Mouse (Mus musculus): Measurements from ENCODE around the gene Nat8f7. TPM values are rescaled to one million over a fixed set of nuclear protein-coding genes. Genes with fewer than 3 reads are reported as not detected.

Gene Nat8f7
- not detected for polyA plus RNA-seq (2015; fragmentation: Illumina TruSeq; extraction: RNeasy Lipid Tissue Mini Kit (QIAGEN cat#74804); ENCODE audit: insufficient read depth, low replicate concordance)

GRCm38 (mm10) chr6:85713105-85713504 is at the start of gene Nat8f7:
Gene Nat8f7, minus strand, starts transcription at chr6:85713205.

Other genes starting within 250 kb of the Nat8f7 start
- not detected for gene Fbxo41, start 210.2 kb downstream of the Nat8f7 start, polyA plus RNA-seq (2015; fragmentation: Illumina TruSeq; extraction: RNeasy Lipid Tissue Mini Kit (QIAGEN cat#74804); ENCODE audit: insufficient read depth, low replicate concordance)
- not detected for gene Egr4, start 199.6 kb downstream of the Nat8f7 start, polyA plus RNA-seq (2015; fragmentation: Illumina TruSeq; extraction: RNeasy Lipid Tissue Mini Kit (QIAGEN cat#74804); ENCODE audit: insufficient read depth, low replicate concordance)
- gene Alms1, start 125.7 kb downstream of the Nat8f7 start, polyA plus RNA-seq (2015; fragmentation: Illumina TruSeq; extraction: RNeasy Lipid Tissue Mini Kit (QIAGEN cat#74804); ENCODE audit: insufficient read depth, low replicate concordance) = 4.6 TPM
- 3.3 TPM for gene Nat8f3, start 52.5 kb upstream of the Nat8f7 start, polyA plus RNA-seq (2015; fragmentation: Illumina TruSeq; extraction: RNeasy Lipid Tissue Mini Kit (QIAGEN cat#74804); ENCODE audit: insufficient read depth, low replicate concordance)
- gene Nat8f6, start 107.7 kb upstream of the Nat8f7 start, polyA plus RNA-seq (2015; fragmentation: Illumina TruSeq; extraction: RNeasy Lipid Tissue Mini Kit (QIAGEN cat#74804); ENCODE audit: insufficient read depth, low replicate concordance) = not detected
- gene Nat8f5, start 107.8 kb upstream of the Nat8f7 start, polyA plus RNA-seq (2015; fragmentation: Illumina TruSeq; extraction: RNeasy Lipid Tissue Mini Kit (QIAGEN cat#74804); ENCODE audit: insufficient read depth, low replicate concordance) = 0.26 TPM
- gene Nat8, start 118.9 kb upstream of the Nat8f7 start, polyA plus RNA-seq (2015; fragmentation: Illumina TruSeq; extraction: RNeasy Lipid Tissue Mini Kit (QIAGEN cat#74804); ENCODE audit: insufficient read depth, low replicate concordance) = 0.22 TPM
- gene Nat8f2, start 156.0 kb upstream of the Nat8f7 start, polyA plus RNA-seq (2015; fragmentation: Illumina TruSeq; extraction: RNeasy Lipid Tissue Mini Kit (QIAGEN cat#74804); ENCODE audit: insufficient read depth, low replicate concordance) = not detected
- gene Nat8f4, start 191.7 kb upstream of the Nat8f7 start, polyA plus RNA-seq (2015; fragmentation: Illumina TruSeq; extraction: RNeasy Lipid Tissue Mini Kit (QIAGEN cat#74804); ENCODE audit: insufficient read depth, low replicate concordance) = 7.3 TPM
- gene Tprkb, start 198.7 kb upstream of the Nat8f7 start, polyA plus RNA-seq (2015; fragmentation: Illumina TruSeq; extraction: RNeasy Lipid Tissue Mini Kit (QIAGEN cat#74804); ENCODE audit: insufficient read depth, low replicate concordance) = 43.4 TPM
- gene Nat8f1, start 202.5 kb upstream of the Nat8f7 start, polyA plus RNA-seq (2015; fragmentation: Illumina TruSeq; extraction: RNeasy Lipid Tissue Mini Kit (QIAGEN cat#74804); ENCODE audit: insufficient read depth, low replicate concordance) = 5.9 TPM
- gene Dusp11, start 248.5 kb upstream of the Nat8f7 start, polyA plus RNA-seq (2015; fragmentation: Illumina TruSeq; extraction: RNeasy Lipid Tissue Mini Kit (QIAGEN cat#74804); ENCODE audit: insufficient read depth, low replicate concordance) = 239 TPM